Comparison of ENCODE assay signal across 8 mouse cellular contexts in the genomic region with DNA sequence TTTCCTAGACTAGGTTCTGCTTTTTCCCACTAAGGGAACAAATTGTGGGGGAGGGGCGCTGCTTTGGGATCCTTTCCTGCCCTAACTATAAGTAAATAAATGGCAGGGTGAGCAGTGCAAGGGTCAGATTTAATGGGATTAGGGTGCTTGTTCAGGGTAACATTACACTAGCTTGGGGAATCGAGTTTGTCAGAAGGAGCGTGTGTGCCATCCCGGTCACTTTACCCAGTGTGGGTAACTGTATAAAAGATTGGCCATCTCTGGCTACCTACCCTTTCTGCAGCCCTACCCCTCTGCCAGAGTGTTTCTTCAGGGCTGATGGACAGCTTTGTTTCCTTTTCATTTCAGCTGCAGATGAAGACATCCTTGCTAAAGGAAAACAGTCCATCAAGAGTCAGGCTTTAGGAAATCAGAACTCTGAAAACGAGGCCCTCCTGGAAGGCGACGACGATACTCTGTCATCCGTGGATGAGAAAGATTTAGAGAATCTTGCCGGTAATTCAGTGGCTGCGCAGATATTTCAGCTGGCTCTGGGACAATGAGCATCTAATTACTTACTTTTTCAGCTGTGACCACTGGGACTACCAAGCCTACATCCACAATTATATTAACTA. TPM values are rescaled to one million over a fixed set of nuclear protein-coding genes. Genes with fewer than 3 reads are reported as not detected.
DNase-seq lines count a peak whose midpoint lies in the region; ATAC-seq and TF ChIP-seq lines count a peak whose summit lies in the region.

No protein-coding gene starts in this region.

- H3K9ac ChIP-seq in kidney, embryonic 14.5 days (ENCODE audit: low read depth, low read length), result no peak overlapping the region
- peak overlapping the region; percentile 56 for H3K9ac ChIP-seq in embryonic facial prominence, embryonic 14.5 days (ENCODE audit: low read depth, low read length)
- peak overlapping the region; percentile 43; the same call in 1 of the 2 replicates for H3K9ac ChIP-seq in limb, embryonic 13.5 days
- no peak overlapping the region for H3K9ac ChIP-seq in midbrain, postnatal 0 days (replicated peaks; ENCODE audit: low read length, poor library complexity, severe bottlenecking)

- H3K4me2 ChIP-seq in kidney, embryonic 14.5 days (replicated peaks; ENCODE audit: low read depth, low read length), result peak overlapping the region; percentile 17
- H3K4me2 ChIP-seq in embryonic facial prominence, embryonic 14.5 days (ENCODE audit: low read depth, low read length), result peak overlapping the region; percentile 47
- H3K4me2 ChIP-seq in limb, embryonic 13.5 days (replicated peaks), result peak overlapping the region; percentile 51
- peak overlapping the region; percentile 36 for H3K4me2 ChIP-seq in midbrain, postnatal 0 days (ENCODE audit: low read depth, low read length, poor library complexity, severe bottlenecking)

- peak; percentile 80; the same call in 1 of the 2 replicates for ATAC-seq in kidney, embryonic 14.5 days (ENCODE audit: low FRiP score, low TSS enrichment)
- no peak for ATAC-seq in embryonic facial prominence, embryonic 14.5 days (ENCODE audit: low read depth)
- peak; percentile 45 for ATAC-seq in limb, embryonic 13.5 days (ENCODE audit: low FRiP score, low read depth)
- no peak for ATAC-seq in midbrain, postnatal 0 days (ENCODE audit: low FRiP score)

- no peak for DNase-seq in kidney, adult 11 months
- DNase-seq in embryonic facial prominence, embryonic 14.5 days (ENCODE audit: low spot score), result no peak
- DNase-seq in midbrain, postnatal 0 days (ENCODE audit: low spot score), result no peak
- DNase-seq in left cerebral cortex, adult 18-20 months (ENCODE audit: low spot score in 2 of 2), result no peak
- no peak for DNase-seq in gastrocnemius, postnatal 14 days
- no peak for DNase-seq in heart, postnatal 10 days

- H3K36me3 ChIP-seq in kidney, embryonic 14.5 days (ENCODE audit: control insufficient read depth, insufficient read depth, low read length), result no peaks in the 10 kb centered on the region
- no peaks in the 10 kb centered on the region for H3K36me3 ChIP-seq in embryonic facial prominence, embryonic 14.5 days (ENCODE audit: control insufficient read depth, insufficient read depth, low read length)
- no peaks in the 10 kb centered on the region for H3K36me3 ChIP-seq in limb, embryonic 13.5 days
- no peaks in the 10 kb centered on the region for H3K36me3 ChIP-seq in midbrain, postnatal 0 days (ENCODE audit: insufficient read depth, low read length)

- peaks cover 5% of the 10 kb centered on the region for H3K27me3 ChIP-seq in kidney, embryonic 14.5 days (ENCODE audit: control insufficient read depth, insufficient read depth, low read length)
- H3K27me3 ChIP-seq in embryonic facial prominence, embryonic 14.5 days (replicated peaks; ENCODE audit: control insufficient read depth, insufficient read depth, low read length), result 0 out of 2 replicates have a peak, but pooled peaks cover under 1% of the 10 kb centered on the region
- no peaks in the 10 kb centered on the region for H3K27me3 ChIP-seq in limb, embryonic 13.5 days
- H3K27me3 ChIP-seq in midbrain, postnatal 0 days (ENCODE audit: insufficient read depth, low read length), result no peaks in the 10 kb centered on the region

- H3K4me3 ChIP-seq in kidney, embryonic 14.5 days (ENCODE audit: low read length), result no peak overlapping the region
- H3K4me3 ChIP-seq in embryonic facial prominence, embryonic 14.5 days (ENCODE audit: low read depth, low read length), result peak overlapping the region; percentile 4
- peak overlapping the region; percentile 20 for H3K4me3 ChIP-seq in limb, embryonic 13.5 days
- no peak overlapping the region for H3K4me3 ChIP-seq in midbrain, postnatal 0 days (ENCODE audit: low read depth, low read length)

- H3K4me1 ChIP-seq in kidney, embryonic 14.5 days (ENCODE audit: control insufficient read depth, insufficient read depth, low read length), result peaks cover 10% of the 10 kb centered on the region
- peaks cover 14% of the 10 kb centered on the region for H3K4me1 ChIP-seq in embryonic facial prominence, embryonic 14.5 days (ENCODE audit: control insufficient read depth, insufficient read depth, low read length)
- peaks cover 29% of the 10 kb centered on the region for H3K4me1 ChIP-seq in limb, embryonic 13.5 days
- H3K4me1 ChIP-seq in midbrain, postnatal 0 days (ENCODE audit: insufficient read depth, low read length), result no peaks in the 10 kb centered on the region

- intact Hi-C loops in gastrocnemius, postnatal 14 days (cut with DNase I; ENCODE audit: low total_unique reads), result no loop called here
- intact Hi-C loops in heart, postnatal 10 days (cut with DNase I), result no loop called here

- H3K9me3 ChIP-seq in kidney, embryonic 14.5 days (ENCODE audit: control insufficient read depth, low read length), result no peaks in the 10 kb centered on the region
- no peaks in the 10 kb centered on the region for H3K9me3 ChIP-seq in embryonic facial prominence, embryonic 14.5 days (ENCODE audit: control insufficient read depth, low read length)
- H3K9me3 ChIP-seq in limb, embryonic 13.5 days, result no peaks in the 10 kb centered on the region
- no peaks in the 10 kb centered on the region for H3K9me3 ChIP-seq in midbrain, postnatal 0 days (ENCODE audit: low read length)

- WGBS in kidney, embryonic 14.5 days, result 25% methylated on average over 11 of the region's 11 CpGs
- 14% methylated on average over 11 of the region's 11 CpGs for WGBS in embryonic facial prominence, embryonic 14.5 days
- WGBS in limb, embryonic 13.5 days, result 31% methylated on average over 11 of the region's 11 CpGs
- WGBS in midbrain, postnatal 0 days, result 27% methylated on average over 11 of the region's 11 CpGs

- TF ChIP-seq CTCF in midbrain, postnatal 0 days (IDR thresholded peaks at IDR 0.05), result no peak

- no peak overlapping the region for H3K27ac ChIP-seq in kidney, embryonic 14.5 days (ENCODE audit: low read depth, low read length)
- peak overlapping the region; percentile 67 for H3K27ac ChIP-seq in embryonic facial prominence, embryonic 14.5 days (replicated peaks; ENCODE audit: low read depth, low read length)
- H3K27ac ChIP-seq in limb, embryonic 13.5 days, result peak overlapping the region; percentile 75
- H3K27ac ChIP-seq in midbrain, postnatal 0 days (ENCODE audit: low read depth, low read length), result no peak overlapping the region

RNA-seq across cellular contexts. Expression of a gene that starts 8.8 kb away (rescaled TPM):
- 0.30 and 0.34 TPM in 2 replicates for polyA plus RNA-seq in kidney, embryonic 14.5 days (2014; fragmentation: Nextera tagmentation; extraction: Ambion mirVana)
- polyA plus RNA-seq in embryonic facial prominence, embryonic 14.5 days (2014; fragmentation: Nextera tagmentation; extraction: Ambion mirVana), result 33.9 and 45.0 TPM in 2 replicates
- polyA plus RNA-seq in limb, embryonic 13.5 days (2015; fragmentation: Nextera tagmentation; extraction: Ambion mirVana), result 92.9 and 96.3 TPM in 2 replicates
- 41.9 and 45.2 TPM in 2 replicates for total RNA-seq in midbrain, postnatal 0 days (2014; rRNA removed)
- 39.5 and 39.8 TPM in 2 replicates for polyA plus RNA-seq in midbrain, postnatal 0 days (2015; fragmentation: Nextera tagmentation; extraction: Ambion mirVana)
- under 1 TPM; 0.35 to 0.51 TPM for total RNA-seq in left cerebral cortex, adult 18-20 months (2021)
- under 1 TPM; 0.11 to 0.29 TPM for total RNA-seq in gastrocnemius, postnatal 14 days (2021)
- under 1 TPM; 0.10 to 0.31 TPM for total RNA-seq in heart, postnatal 10 days (2021)

Comparison
In these comparisons a context has a peak if more than half of its experiments do, and no peak if none do; other contexts are left out.
1. ATAC-seq: peak in kidney, embryonic 14.5 days (single experiment) and limb, embryonic 13.5 days (single experiment); none in embryonic facial prominence, embryonic 14.5 days (single experiment) and midbrain, postnatal 0 days (single experiment).
2. H3K27ac ChIP-seq: peak in embryonic facial prominence, embryonic 14.5 days (single experiment) and limb, embryonic 13.5 days (single experiment); none in kidney, embryonic 14.5 days (single experiment) and midbrain, postnatal 0 days (single experiment).
3. H3K4me3 ChIP-seq: peak in embryonic facial prominence, embryonic 14.5 days (single experiment) and limb, embryonic 13.5 days (single experiment); none in kidney, embryonic 14.5 days (single experiment) and midbrain, postnatal 0 days (single experiment).
4. H3K9ac ChIP-seq: peak in embryonic facial prominence, embryonic 14.5 days (single experiment) and limb, embryonic 13.5 days (single experiment); none in kidney, embryonic 14.5 days (single experiment) and midbrain, postnatal 0 days (single experiment).
5. RNA of a gene that starts 8.8 kb away (total RNA-seq): 41.9 to 45.2 TPM in midbrain, postnatal 0 days; 0.35 to 0.51 TPM in left cerebral cortex, adult 18-20 months, 0.10 to 0.31 TPM in heart, postnatal 10 days and 0.11 to 0.29 TPM in gastrocnemius, postnatal 14 days; every median in the first group is over 10 times any median in the second.
6. Peak in every context shown above with its lines, with median percentiles within 50 percentile points of each other: H3K4me2 ChIP-seq.